Mouse (Mus musculus) heart, postnatal 0 days (tissue): ENCODE measurements around the gene Specc1.

Source experiments
- CTCF ChIP-seq: IDR thresholded peaks from 2 replicates; pipeline ENCODE4 v1.5.1; 2016; ENCODE audit warnings: antibody characterized with exemption, control low read depth, low read depth
- EP300 ChIP-seq: IDR thresholded peaks from 2 replicates; pipeline ENCODE4 v1.6.1; 2016; ENCODE audit warnings: antibody characterized with exemption, low read depth

- no peak for TF ChIP-seq CTCF
- no peak for TF ChIP-seq EP300
Measured at GRCm38 (mm10) chr11:62213384-62213989, 256.9 kb downstream of the Specc1 start.
